Mouse (Mus musculus): ENCODE measurements around the gene Nav2. TPM values are rescaled to one million over a fixed set of nuclear protein-coding genes. Genes with fewer than 3 reads are reported as not detected.

Gene Nav2
- polyA plus RNA-seq, 1 experiment from 2014 or later: 18.2 TPM

DNA sequence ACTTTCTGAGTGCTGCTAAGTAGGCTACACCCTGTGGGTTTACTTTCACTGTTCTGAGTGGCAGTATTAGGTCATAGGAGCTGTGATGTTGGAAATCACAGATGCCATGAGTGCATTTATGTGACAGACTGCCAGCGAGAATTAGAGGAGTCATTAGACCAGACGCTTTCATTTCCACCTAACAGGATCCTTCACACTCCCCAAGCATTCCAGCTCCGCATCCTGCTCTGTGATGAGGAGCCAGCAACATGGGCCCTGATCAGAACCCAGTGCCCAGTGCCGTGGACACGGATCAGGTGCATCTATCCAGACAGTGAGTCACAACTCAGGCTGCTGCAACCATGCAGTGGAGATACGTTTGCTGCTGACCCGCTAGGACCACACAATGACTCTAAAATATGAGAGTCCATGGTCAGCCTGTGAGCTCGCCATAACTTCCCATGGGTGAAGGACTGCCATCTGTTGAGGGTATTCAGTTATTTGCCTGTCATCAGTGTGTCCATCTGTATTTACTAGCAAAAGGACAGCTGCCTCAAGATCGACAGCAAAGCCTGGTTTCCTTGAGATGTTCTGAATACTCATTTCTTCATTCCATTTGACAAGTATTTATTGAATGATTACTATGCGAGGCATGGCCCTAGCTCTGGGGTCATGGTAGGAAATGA is 461.4 kb downstream of the Nav2 start:
- Histone ChIP-seq H3K27me3 (ENCODE audit: control insufficient read depth, insufficient read depth, low read length) (no peaks in the 10 kb centered on the region), H3K4me1 (ENCODE audit: control insufficient read depth, insufficient read depth, low read length) (peaks cover 5% of the 10 kb centered on the region), H3K4me3 (replicated peaks; ENCODE audit: low read length) (no peak overlapping the region), H3K27ac (ENCODE audit: low read length) (no peak overlapping the region), H3K9me3 (replicated peaks; ENCODE audit: control insufficient read depth, low read length) (no peaks in the 10 kb centered on the region), H3K36me3 (ENCODE audit: control insufficient read depth, insufficient read depth, low read length) (no peaks in the 10 kb centered on the region), H3K4me2 (ENCODE audit: low read depth, low read length) (no peak overlapping the region), H3K9ac (ENCODE audit: low read length) (no peak overlapping the region)
- WGBS: 83% methylated on average over 10 of the region's 10 CpGs
- ATAC-seq (ENCODE audit: insufficient read depth, low FRiP score): no peak

DNA sequence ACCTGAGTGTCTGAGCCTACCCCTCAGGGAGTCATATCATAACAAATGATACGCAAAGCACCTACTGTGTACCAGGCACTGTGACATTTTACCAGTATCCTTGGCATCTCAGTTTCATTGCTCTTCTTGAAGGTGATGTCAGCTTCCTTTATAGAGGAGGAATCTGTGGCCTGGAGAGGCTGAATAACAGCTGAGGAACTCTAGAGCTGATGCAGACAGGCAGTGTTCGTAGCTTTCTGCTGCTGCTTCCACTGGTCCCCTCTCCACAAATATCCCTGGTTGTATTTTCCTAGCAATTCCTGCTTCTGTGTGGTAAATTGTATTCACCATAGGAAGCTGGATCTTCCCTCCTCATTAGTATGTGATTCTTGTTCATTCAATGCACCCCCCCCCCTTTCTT is 462.8 kb downstream of the Nav2 start:
- no peak overlapping the region for H3K9ac ChIP-seq (ENCODE audit: low read length)
- H3K27me3 ChIP-seq (ENCODE audit: control insufficient read depth, insufficient read depth, low read length): no peaks in the 10 kb centered on the region
- 90% methylated on average over 2 of the region's 2 CpGs for WGBS
- H3K36me3 ChIP-seq (ENCODE audit: control insufficient read depth, insufficient read depth, low read length): no peaks in the 10 kb centered on the region
- no peak for ATAC-seq (ENCODE audit: insufficient read depth, low FRiP score)
- no peaks in the 10 kb centered on the region for H3K9me3 ChIP-seq (replicated peaks; ENCODE audit: control insufficient read depth, low read length)
- H3K4me2 ChIP-seq (ENCODE audit: low read depth, low read length): no peak overlapping the region
- peaks cover 12% of the 10 kb centered on the region for H3K4me1 ChIP-seq (ENCODE audit: control insufficient read depth, insufficient read depth, low read length)
- no peak overlapping the region for H3K4me3 ChIP-seq (replicated peaks; ENCODE audit: low read length)
- H3K27ac ChIP-seq (ENCODE audit: low read length): no peak overlapping the region

GRCm38 (mm10) chr7:49371972-49372371 is 463.5 kb downstream of the Nav2 start:
- Histone ChIP-seq H3K27ac (ENCODE audit: low read length) (no peak overlapping the region), H3K27me3 (ENCODE audit: control insufficient read depth, insufficient read depth, low read length) (no peaks in the 10 kb centered on the region), H3K36me3 (ENCODE audit: control insufficient read depth, insufficient read depth, low read length) (no peaks in the 10 kb centered on the region), H3K4me1 (ENCODE audit: control insufficient read depth, insufficient read depth, low read length) (peaks cover 12% of the 10 kb centered on the region), H3K4me3 (replicated peaks; ENCODE audit: low read length) (no peak overlapping the region), H3K9ac (ENCODE audit: low read length) (no peak overlapping the region), H3K9me3 (replicated peaks; ENCODE audit: control insufficient read depth, low read length) (no peaks in the 10 kb centered on the region), H3K4me2 (ENCODE audit: low read depth, low read length) (no peak overlapping the region)
- 82% methylated on average over 7 of the region's 7 CpGs for WGBS
- ATAC-seq (ENCODE audit: insufficient read depth, low FRiP score): no peak

DNA sequence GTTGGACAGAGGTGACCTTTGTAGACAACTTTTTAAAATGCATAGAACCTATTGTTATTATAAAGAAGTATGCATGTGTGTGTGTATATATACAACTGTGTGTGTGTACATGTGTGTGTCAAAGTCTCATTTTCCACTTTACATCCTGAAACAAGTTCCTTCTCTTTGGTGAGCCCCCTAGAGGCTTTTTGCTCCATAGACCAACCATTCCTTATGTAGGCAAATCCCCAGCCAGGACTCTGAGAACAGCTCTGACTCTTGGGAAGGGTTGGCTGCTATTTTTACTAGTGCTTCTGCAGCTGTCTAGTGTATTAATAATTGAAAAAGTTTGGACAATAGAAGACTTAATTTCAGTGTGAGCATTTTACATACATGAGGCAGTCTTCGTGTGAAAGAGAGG is 464.7 kb downstream of the Nav2 start:
- 91% methylated on average over 1 of the region's 1 CpGs for WGBS
- no peaks in the 10 kb centered on the region for H3K9me3 ChIP-seq (replicated peaks; ENCODE audit: control insufficient read depth, low read length)
- H3K4me3 ChIP-seq (replicated peaks; ENCODE audit: low read length): no peak overlapping the region
- no peak overlapping the region for H3K27ac ChIP-seq (ENCODE audit: low read length)
- H3K36me3 ChIP-seq (ENCODE audit: control insufficient read depth, insufficient read depth, low read length): no peaks in the 10 kb centered on the region
- peaks cover 12% of the 10 kb centered on the region for H3K4me1 ChIP-seq (ENCODE audit: control insufficient read depth, insufficient read depth, low read length)
- no peak for ATAC-seq (ENCODE audit: insufficient read depth, low FRiP score)
- H3K4me2 ChIP-seq (ENCODE audit: low read depth, low read length): no peak overlapping the region
- no peaks in the 10 kb centered on the region for H3K27me3 ChIP-seq (ENCODE audit: control insufficient read depth, insufficient read depth, low read length)
- no peak overlapping the region for H3K9ac ChIP-seq (ENCODE audit: low read length)

GRCm38 (mm10) chr7:49373661-49374060 is 465.1 kb downstream of the Nav2 start:
- WGBS: 89% methylated on average over 3 of the region's 3 CpGs
- Histone ChIP-seq H3K4me2 (ENCODE audit: low read depth, low read length) (no peak overlapping the region), H3K9me3 (replicated peaks; ENCODE audit: control insufficient read depth, low read length) (no peaks in the 10 kb centered on the region), H3K4me3 (replicated peaks; ENCODE audit: low read length) (no peak overlapping the region), H3K27me3 (ENCODE audit: control insufficient read depth, insufficient read depth, low read length) (no peaks in the 10 kb centered on the region), H3K36me3 (ENCODE audit: control insufficient read depth, insufficient read depth, low read length) (no peaks in the 10 kb centered on the region), H3K27ac (ENCODE audit: low read length) (no peak overlapping the region), H3K9ac (ENCODE audit: low read length) (no peak overlapping the region), H3K4me1 (ENCODE audit: control insufficient read depth, insufficient read depth, low read length) (peaks cover 12% of the 10 kb centered on the region)
- ATAC-seq (ENCODE audit: insufficient read depth, low FRiP score): no peak

GRCm38 (mm10) chr7:49375499-49375974 is 467.0 kb downstream of the Nav2 start:
- 25% methylated on average over 9 of the region's 9 CpGs for WGBS
- ATAC-seq (ENCODE audit: insufficient read depth, low FRiP score): no peak
- no peaks in the 10 kb centered on the region for H3K27me3 ChIP-seq (ENCODE audit: control insufficient read depth, insufficient read depth, low read length)

GRCm38 (mm10) chr7:49378608-49379007 is 470.1 kb downstream of the Nav2 start:
- H3K4me1 ChIP-seq (ENCODE audit: control insufficient read depth, insufficient read depth, low read length): peaks cover 22% of the 10 kb centered on the region
- 60% methylated on average over 5 of the region's 5 CpGs for WGBS
- H3K4me2 ChIP-seq (ENCODE audit: low read depth, low read length): no peak overlapping the region
- H3K9me3 ChIP-seq (replicated peaks; ENCODE audit: control insufficient read depth, low read length): no peaks in the 10 kb centered on the region
- H3K4me3 ChIP-seq (replicated peaks; ENCODE audit: low read length): no peak overlapping the region
- no peaks in the 10 kb centered on the region for H3K27me3 ChIP-seq (ENCODE audit: control insufficient read depth, insufficient read depth, low read length)
- no peak overlapping the region for H3K27ac ChIP-seq (ENCODE audit: low read length)
- H3K9ac ChIP-seq (ENCODE audit: low read length): no peak overlapping the region
- H3K36me3 ChIP-seq (ENCODE audit: control insufficient read depth, insufficient read depth, low read length): no peaks in the 10 kb centered on the region
- ATAC-seq (ENCODE audit: insufficient read depth, low FRiP score): no peak

More at GRCm38 (mm10) chr7:49375499-49375974, 467.0 kb downstream of the Nav2 start:
- peaks cover 12% of the 10 kb centered on the region for H3K4me1 ChIP-seq (ENCODE audit: control insufficient read depth, insufficient read depth, low read length)
- H3K4me3 ChIP-seq (replicated peaks; ENCODE audit: low read length): no peak overlapping the region
- no peak overlapping the region for H3K27ac ChIP-seq (ENCODE audit: low read length)
- no peak overlapping the region for H3K4me2 ChIP-seq (ENCODE audit: low read depth, low read length)
- no peaks in the 10 kb centered on the region for H3K36me3 ChIP-seq (ENCODE audit: control insufficient read depth, insufficient read depth, low read length)
- H3K9me3 ChIP-seq (replicated peaks; ENCODE audit: control insufficient read depth, low read length): no peaks in the 10 kb centered on the region
- no peak overlapping the region for H3K9ac ChIP-seq (ENCODE audit: low read length)

DNA sequence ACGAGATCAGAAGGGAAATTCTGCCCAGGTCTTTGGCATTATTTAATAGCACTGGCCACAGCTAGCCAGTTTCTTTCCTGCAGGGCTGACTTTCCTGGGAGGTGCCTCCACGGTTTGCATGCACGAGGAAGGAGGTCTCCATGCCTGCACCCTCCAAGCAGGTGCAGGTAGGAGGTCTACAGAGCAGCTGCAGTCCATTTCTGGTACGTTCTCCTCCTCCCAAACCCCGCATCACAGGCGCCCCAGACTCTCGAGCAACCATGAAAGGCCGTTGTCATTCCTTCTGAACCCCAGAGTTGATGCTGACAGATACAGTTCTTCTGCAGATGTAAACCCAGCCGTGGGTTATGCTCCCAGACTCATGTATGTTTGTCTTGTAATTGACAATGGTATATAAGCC is 472.4 kb downstream of the Nav2 start:
- no peak overlapping the region for H3K4me2 ChIP-seq (ENCODE audit: low read depth, low read length)
- peaks cover 10% of the 10 kb centered on the region; the same call in 1 of the 2 replicates for H3K4me1 ChIP-seq (ENCODE audit: control insufficient read depth, insufficient read depth, low read length)
- WGBS: 77% methylated on average over 9 of the region's 9 CpGs
- ATAC-seq (ENCODE audit: insufficient read depth, low FRiP score): no peak
- H3K27ac ChIP-seq (ENCODE audit: low read length): no peak overlapping the region
- H3K4me3 ChIP-seq (replicated peaks; ENCODE audit: low read length): no peak overlapping the region
- no peaks in the 10 kb centered on the region for H3K27me3 ChIP-seq (ENCODE audit: control insufficient read depth, insufficient read depth, low read length)
- no peak overlapping the region for H3K9ac ChIP-seq (ENCODE audit: low read length)
- no peaks in the 10 kb centered on the region for H3K9me3 ChIP-seq (replicated peaks; ENCODE audit: control insufficient read depth, low read length)
- no peaks in the 10 kb centered on the region for H3K36me3 ChIP-seq (ENCODE audit: control insufficient read depth, insufficient read depth, low read length)

DNA sequence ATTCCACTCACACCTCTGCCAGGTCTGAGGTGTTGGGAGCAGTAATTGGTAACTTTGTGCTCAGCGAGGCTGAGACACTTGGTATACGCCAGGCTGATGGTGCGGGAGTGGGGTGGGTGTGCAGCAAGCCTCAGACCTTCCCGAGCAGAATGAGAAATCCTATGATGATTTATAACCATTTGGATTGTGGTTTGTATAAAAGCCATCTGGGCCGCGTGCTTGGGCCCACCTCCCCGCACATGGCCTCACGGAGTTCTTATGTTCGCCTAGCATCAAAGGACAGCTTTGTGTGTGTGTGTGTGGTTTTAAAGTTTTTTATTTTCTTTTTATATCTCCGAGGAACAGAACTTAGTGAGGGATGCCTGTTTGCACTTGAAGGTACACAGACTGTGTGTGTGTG is 474.4 kb downstream of the Nav2 start:
- ATAC-seq (ENCODE audit: insufficient read depth, low FRiP score): no peak
- Histone ChIP-seq H3K27ac (ENCODE audit: low read length) (no peak overlapping the region), H3K4me2 (ENCODE audit: low read depth, low read length) (no peak overlapping the region), H3K9me3 (replicated peaks; ENCODE audit: control insufficient read depth, low read length) (no peaks in the 10 kb centered on the region), H3K4me3 (replicated peaks; ENCODE audit: low read length) (no peak overlapping the region), H3K36me3 (ENCODE audit: control insufficient read depth, insufficient read depth, low read length) (no peaks in the 10 kb centered on the region), H3K27me3 (ENCODE audit: control insufficient read depth, insufficient read depth, low read length) (no peaks in the 10 kb centered on the region), H3K4me1 (ENCODE audit: control insufficient read depth, insufficient read depth, low read length) (peaks cover 10% of the 10 kb centered on the region; the same call in 1 of the 2 replicates), H3K9ac (ENCODE audit: low read length) (no peak overlapping the region)
- 24% methylated on average over 10 of the region's 10 CpGs for WGBS
